Mouse (Mus musculus) kidney, postnatal 25 days (tissue): Measurements from ENCODE around the gene Snhg11.

Source experiments
- DNase-seq, 2 experiments: peaks; one replicate each; pipeline ENCODE4 v3.0.0; 2021; ENCODE audit warnings: mixed read lengths in 2 of 2

Snhg11 gene

GRCm38 (mm10) chr2:158375443-158376122 is at the start of gene Snhg11:
Gene Snhg11 (plus strand): TSS chr2:158375638.
- DNase-seq, result peak; percentile 25 to 56

- DNase-seq, result no peak
Observed at GRCm38 (mm10) chr2:158334356-158334755, 41.1 kb upstream of the Snhg11 start.

DNA sequence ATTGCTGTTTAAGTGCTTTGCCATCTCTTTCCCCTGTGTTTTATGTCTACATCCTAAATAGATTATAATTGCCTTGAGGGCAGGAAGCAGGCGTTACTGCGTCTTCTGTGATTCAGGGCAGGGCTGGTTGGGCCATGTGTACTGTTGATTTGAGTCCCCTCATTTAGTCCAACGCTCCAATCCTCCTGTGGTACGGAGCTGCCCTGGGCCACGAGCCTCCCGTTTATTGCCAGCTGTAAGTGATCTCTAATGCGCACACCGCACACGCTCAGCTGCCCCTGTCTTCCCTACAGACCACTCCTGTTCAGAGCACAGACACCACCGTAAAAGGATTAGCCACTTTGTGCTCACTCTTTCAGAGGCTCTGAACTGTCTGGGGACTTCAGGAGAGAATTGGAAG is 37.7 kb upstream of the Snhg11 start:
- no peak for DNase-seq

GRCm38 (mm10) chr2:158339948-158340564 is 35.4 kb upstream of the Snhg11 start:
- peak in 1 of 2 experiments; percentile 64 for DNase-seq

DNA sequence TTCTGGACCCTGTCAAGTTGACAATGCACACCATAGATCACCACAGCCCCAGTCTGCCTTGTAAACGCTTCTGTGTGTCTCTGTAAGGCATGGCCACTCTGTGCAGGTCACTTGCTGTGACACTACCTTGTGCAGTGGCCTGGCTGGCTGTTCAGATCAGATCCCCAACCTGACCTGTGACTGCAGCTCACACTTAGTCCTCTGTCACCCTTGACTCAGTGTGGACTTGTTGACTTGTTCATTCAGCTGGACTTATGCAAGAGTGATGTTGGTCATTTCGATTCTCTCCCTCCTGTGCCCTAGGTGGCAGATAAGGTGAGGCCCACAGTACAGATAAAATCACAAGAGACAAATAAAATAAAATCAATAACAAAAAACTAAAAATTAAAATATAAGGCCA is 34.1 kb upstream of the Snhg11 start:
- DNase-seq, result no peak

DNA sequence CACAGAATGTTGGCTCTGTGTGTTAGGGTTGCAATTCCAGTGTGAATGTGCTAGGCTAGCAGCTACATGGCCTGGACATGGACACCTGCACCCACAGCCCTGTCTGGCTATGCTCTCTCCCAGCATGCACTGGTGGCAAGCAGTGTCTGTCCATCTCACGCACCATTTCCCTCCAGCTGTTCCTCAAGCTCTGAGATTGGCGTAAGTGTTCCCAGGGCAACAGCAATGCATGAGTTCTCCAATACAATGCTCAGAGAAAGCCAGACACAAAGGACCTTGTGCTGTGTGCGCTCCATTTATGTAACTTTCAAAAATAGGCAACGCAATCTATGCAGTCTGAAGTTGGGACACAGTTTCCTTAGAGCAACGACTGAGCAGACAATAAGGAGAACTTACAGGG is 31.9 kb upstream of the Snhg11 start:
- DNase-seq, result no peak

DNA sequence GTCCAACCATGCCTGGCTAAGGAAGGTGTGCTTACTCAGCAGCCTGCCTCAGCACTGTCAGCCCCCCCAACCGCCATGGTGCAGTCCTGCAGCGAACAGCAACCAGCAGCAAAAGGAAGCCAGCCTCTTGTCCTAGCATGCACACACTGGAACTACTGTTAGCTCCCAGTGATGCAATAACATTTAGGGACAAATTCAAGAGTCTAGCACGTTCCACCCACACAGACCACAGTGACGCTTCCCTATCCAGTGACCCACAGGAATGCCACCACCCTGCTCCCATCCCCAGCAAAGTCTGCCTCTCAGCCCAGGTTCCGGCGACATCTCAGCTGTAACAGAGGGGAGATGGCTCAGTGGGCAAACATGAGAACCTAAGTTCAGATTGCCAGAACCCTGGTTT is 29.0 kb upstream of the Snhg11 start:
- DNase-seq, result no peak

DNA sequence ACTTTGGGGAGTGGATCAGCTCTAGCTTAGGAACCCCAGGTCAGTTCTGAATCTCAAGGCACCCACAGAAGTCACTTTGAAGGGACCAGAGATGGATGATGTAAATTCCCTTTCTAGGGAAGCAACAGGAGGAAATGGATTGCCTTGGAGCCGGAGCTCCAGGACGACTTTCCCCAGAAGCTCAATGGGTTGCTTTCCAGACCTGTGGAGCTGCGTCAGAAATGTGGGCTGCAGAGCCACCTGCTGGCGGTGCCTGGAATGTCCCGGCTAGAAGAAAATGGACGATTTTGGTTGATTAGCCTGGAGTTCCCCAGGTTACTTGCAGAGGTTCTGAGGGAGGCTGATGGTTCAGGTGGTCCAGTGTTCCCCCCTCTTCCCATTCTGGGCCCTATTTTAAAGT is 27.6 kb upstream of the Snhg11 start:
- peak; percentile 58 to 72 for DNase-seq

- no peak for DNase-seq
Observed at GRCm38 (mm10) chr2:158352801-158353520, 22.5 kb upstream of the Snhg11 start.

DNA sequence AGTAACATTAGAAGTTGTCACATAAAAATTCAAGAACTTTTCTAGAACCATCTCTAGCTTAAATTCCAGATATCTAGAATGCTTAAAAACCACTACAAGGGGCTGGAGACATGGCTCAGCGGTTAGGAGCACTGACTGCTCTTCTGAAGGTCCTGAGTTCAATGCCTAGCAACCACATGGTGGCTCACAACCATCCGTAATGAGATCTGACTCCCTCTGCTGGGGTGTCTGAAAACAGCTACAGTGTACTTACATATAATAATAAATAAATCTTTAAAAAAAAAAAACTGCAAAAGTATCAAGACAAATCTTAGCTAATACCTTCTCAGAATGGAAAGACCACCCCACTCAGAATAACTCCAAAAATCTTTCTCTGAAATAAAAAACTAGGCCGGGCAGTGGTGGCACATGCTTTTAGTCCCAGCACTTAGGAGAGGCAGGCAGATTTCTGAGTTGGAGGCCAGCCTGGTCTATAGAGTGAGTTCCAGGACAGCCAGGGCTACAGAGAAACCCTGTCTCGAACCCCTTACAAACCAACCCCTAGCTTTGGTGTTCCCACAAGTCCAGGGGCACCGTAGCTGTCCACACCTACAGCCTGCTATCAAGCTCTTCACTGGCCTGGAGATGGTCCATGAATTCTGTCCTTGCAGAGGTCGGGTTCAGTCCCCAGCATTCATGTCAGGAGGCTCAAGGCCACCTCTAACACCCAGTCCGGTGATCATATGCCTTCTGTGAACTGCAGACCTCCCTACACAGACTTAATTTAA is 20.9 kb upstream of the Snhg11 start:
- no peak for DNase-seq

- no peak for DNase-seq
Observed at GRCm38 (mm10) chr2:158355238-158355637, 20.2 kb upstream of the Snhg11 start.

GRCm38 (mm10) chr2:158356121-158356520 is 19.3 kb upstream of the Snhg11 start:
- no peak for DNase-seq

DNA sequence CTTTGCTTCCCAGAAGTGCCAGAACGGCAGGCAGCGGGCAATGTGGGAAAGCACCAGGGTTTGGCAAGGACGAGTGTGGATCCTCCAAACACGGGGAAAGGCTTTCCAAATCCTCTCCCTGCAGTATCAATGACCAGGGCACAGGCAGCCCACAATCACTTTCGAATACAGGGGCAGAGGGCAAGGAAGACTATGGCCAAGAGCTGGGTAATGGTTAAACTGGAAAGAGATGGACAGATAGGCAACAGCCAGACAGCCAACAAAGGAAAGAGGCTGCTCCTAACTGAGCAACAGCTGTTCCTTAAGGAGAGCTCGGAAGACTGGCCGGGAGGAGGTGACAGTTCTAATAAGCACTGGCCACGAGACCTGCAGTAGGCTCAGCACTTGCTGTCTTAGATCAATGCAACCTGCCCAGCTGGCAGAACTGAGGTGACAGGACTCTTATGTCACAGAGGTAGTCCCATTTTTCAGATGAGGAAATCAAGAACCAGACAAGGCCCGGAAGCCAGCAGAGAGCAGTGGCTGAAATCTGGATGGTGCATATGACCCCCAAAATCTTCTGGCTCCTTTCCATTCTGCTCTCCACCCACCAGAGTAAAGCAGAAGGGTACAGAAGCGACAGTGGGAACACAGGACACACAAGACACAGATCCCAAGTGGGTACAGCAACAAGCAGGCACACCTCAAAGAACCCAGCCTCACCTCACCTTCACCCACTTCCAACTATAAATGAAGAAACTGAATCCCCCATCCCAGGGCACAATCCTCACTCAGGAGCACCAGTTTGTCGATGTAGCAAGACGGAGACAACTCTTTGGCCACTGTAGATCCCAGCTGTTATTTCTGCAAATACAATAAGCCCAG is 15.4 kb upstream of the Snhg11 start:
- peak in 1 of 2 experiments; percentile 43 for DNase-seq

GRCm38 (mm10) chr2:158360873-158361677 is 14.4 kb upstream of the Snhg11 start:
- DNase-seq, result peak; percentile 89 to 92

- DNase-seq, result no peak
Observed at GRCm38 (mm10) chr2:158361678-158362320, 13.6 kb upstream of the Snhg11 start.

- no peak for DNase-seq
Observed at GRCm38 (mm10) chr2:158364175-158364574, 11.3 kb upstream of the Snhg11 start.

DNA sequence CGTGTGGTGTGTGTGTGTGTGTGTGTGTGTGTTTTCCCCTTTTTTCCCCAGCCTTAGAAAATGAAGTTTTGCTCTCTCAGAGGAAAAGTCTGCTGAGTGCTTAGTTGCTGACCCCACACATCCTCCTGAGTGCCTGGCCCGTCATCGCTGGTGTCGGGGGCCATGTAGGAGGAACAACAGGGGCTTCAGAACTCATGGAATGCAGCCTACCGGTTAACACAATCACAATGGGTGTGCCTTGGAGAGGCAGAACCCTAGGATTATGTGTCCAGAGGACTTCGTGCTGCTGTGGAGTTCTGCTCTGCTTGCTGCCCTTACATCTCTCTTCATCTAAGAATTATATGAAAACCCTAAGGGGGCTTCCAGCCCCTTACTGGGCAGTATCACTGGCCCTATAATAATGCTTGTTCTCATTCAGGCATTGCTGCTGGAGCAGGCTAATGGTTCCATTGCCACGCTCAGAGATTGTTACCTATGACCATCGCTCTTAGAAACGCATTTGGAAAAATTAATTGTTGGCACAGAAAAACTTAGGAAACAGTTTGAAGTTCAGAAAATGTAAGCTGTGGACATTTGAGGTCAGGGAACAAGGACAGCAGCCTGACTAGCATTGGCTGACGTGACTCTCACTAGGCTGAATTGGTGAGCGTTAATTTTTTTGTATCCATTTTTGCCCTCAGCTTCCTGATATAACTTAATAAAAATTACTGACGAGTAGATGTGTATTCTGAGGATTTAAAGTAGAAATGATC is 10.2 kb upstream of the Snhg11 start:
- DNase-seq, result no peak

DNA sequence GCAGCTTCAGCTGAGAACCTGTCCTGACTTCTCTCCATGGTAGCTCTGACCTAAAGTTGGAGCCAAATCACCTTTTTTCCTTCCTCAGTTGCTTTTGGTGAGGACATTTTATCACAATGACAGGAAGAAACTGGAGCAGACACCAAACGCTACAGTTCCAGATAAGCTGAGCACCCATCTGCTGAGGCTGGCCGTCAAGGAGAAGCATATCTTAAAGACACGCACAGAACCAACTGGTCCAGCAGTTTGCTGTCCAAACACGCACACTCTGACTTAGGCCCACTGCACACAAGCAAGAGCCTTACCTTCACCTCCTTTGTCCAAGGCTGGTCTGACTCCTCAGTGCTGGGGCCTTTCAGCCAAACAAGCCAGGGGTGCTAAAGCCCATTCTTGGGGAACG is 7.8 kb upstream of the Snhg11 start:
- DNase-seq, result no peak

GRCm38 (mm10) chr2:158368313-158368712 is 7.1 kb upstream of the Snhg11 start:
- no peak for DNase-seq
